Mouse (Mus musculus): ENCODE measurements around the gene Cyp2d40. TPM values are rescaled to one million over a fixed set of nuclear protein-coding genes. Genes with fewer than 3 reads are reported as not detected.
"Not testable (repeated sequence)": the region's sequence is repeated elsewhere in the genome, so short reads cannot be mapped to it uniquely, and the experiment has no call there.

Gene Cyp2d40
- total and polyA plus RNA-seq, 3 experiments = not detected

DNA sequence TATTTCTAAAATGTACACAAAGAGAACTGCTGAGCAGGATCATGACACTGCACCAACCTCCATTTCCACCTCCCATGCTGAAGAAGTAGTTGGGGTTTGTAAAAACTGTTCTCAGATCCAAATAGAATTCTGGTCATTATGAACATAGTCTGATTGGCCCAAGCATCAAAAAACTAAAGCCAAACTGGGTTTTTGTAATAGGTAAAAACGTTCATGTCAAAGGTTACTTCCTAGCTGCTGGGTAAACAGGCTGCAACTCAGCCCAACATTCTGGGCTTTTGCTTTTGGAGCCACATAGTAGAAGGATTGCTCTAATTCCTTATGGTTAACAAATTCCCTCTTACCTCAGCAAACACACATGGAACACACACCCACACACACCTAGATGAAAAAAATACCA is 15.8 kb downstream of the Cyp2d40 start:
- peaks cover 0 to 2% of the 10 kb centered on the region in 2 experiments; a peak in 2 of 4 replicates for H3K27me3 ChIP-seq (ENCODE audit: control insufficient read depth in 1 of 2, insufficient read depth in 2 of 2, low read length in 2 of 2)
- H3K36me3 ChIP-seq (ENCODE audit: control insufficient read depth in 1 of 2, insufficient read depth in 2 of 2, low read length in 2 of 2) = no peaks in the 10 kb centered on the region
- H3K4me1 ChIP-seq (ENCODE audit: control insufficient read depth in 1 of 2, insufficient read depth in 2 of 2, low read length in 2 of 2) = no peaks in the 10 kb centered on the region
- no peak for DNase-seq (ENCODE audit: low read depth, low spot score)
- H3K4me3 ChIP-seq (ENCODE audit: control insufficient read depth in 1 of 2, insufficient read depth in 1 of 2, low read depth in 2 of 2, low read length in 2 of 2) = no peak overlapping the region
- no peak overlapping the region for H3K9ac ChIP-seq (ENCODE audit: control insufficient read depth, low read depth, low read length, poor library complexity, severe bottlenecking)
- H3K9me3 ChIP-seq (replicated peaks; ENCODE audit: insufficient read depth, low read length) = no peaks in the 10 kb centered on the region
- H3K79me2 ChIP-seq (ENCODE audit: control insufficient read depth, insufficient read depth, low read length, poor library complexity) = no peaks in the 10 kb centered on the region
- no peak overlapping the region for H3K27ac ChIP-seq (ENCODE audit: control insufficient read depth, low read depth, low read length)
- no peak for TF ChIP-seq CHD1 (IDR thresholded peaks at IDR 0.05; ENCODE audit: low read depth, low read length)
- no peak for TF ChIP-seq SIN3A (IDR thresholded peaks at IDR 0.05; ENCODE audit: low read length)
- TF ChIP-seq KAT2A (conservative IDR thresholded peaks at IDR 0.05; ENCODE audit: low read depth, low read length) = no peak
- TF ChIP-seq CTCF (IDR thresholded peaks at IDR 0.05 in 2 of 3, conservative IDR thresholded peaks at IDR 0.05 in 1 of 3; ENCODE audit: control insufficient read depth in 1 of 3, insufficient read depth in 1 of 3, low read depth in 2 of 3, low read length in 3 of 3, poor library complexity in 1 of 3, severe bottlenecking in 1 of 3) = no peak
- TF ChIP-seq HCFC1 (IDR thresholded peaks at IDR 0.05; ENCODE audit: low read depth, low read length) = no peak
- no peak for TF ChIP-seq MAFK (IDR thresholded peaks at IDR 0.05; ENCODE audit: borderline replicate concordance, low read depth, low read length)
- TF ChIP-seq POLR2AphosphoS2 (IDR thresholded peaks at IDR 0.05; ENCODE audit: low read length) = no peak
- TF ChIP-seq POLR2A (IDR thresholded peaks at IDR 0.05; ENCODE audit: control insufficient read depth in 1 of 2, insufficient read depth in 1 of 2, low read depth in 1 of 2, low read length in 2 of 2, poor library complexity in 1 of 2) = no peak
- no peak for TF ChIP-seq NELFE (IDR thresholded peaks at IDR 0.05; ENCODE audit: low read depth, low read length)
- no peak for TF ChIP-seq ZNF384 (IDR thresholded peaks at IDR 0.05; ENCODE audit: low read depth, low read length)
- TF ChIP-seq ELF1 (IDR thresholded peaks at IDR 0.05; ENCODE audit: low read depth, low read length) = no peak
- no peak for TF ChIP-seq ETS1 (IDR thresholded peaks at IDR 0.05; ENCODE audit: low read depth, low read length)
- TF ChIP-seq BHLHE40 (IDR thresholded peaks at IDR 0.05; ENCODE audit: borderline replicate concordance, low read depth, low read length) = no peak
- no peak for TF ChIP-seq E2F4 (IDR thresholded peaks at IDR 0.05; ENCODE audit: borderline replicate concordance, low read depth, low read length)

DNA sequence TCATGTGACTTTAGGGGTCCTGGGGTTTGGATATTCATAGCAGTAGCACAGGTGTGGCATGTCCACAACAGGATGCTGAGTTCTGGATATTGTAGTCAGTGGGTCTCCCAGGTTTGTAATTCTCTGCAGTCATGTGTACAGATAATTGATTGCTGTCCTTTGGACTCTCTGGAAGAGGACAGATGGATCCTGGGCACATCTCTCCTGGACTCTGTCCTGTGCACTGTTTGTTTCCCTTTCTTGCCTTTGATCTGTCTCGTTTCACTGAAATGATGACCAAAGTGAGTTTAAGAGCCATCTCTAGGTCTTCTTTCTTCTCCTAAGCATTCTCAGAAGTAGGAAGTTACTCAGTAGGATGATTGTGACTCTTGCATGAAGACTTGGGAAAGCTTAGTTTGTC is 16.5 kb downstream of the Cyp2d40 start:
- Histone ChIP-seq H3K36me3 (ENCODE audit: control insufficient read depth in 1 of 2, insufficient read depth in 2 of 2, low read length in 2 of 2) (no peaks in the 10 kb centered on the region), H3K9ac (ENCODE audit: control insufficient read depth, low read depth, low read length, poor library complexity, severe bottlenecking) (no peak overlapping the region), H3K27ac (ENCODE audit: control insufficient read depth, low read depth, low read length) (no peak overlapping the region), H3K9me3 (replicated peaks; ENCODE audit: insufficient read depth, low read length) (no peaks in the 10 kb centered on the region), H3K4me3 (ENCODE audit: control insufficient read depth in 1 of 2, insufficient read depth in 1 of 2, low read depth in 2 of 2, low read length in 2 of 2) (no peak overlapping the region), H3K27me3 (ENCODE audit: control insufficient read depth in 1 of 2, insufficient read depth in 2 of 2, low read length in 2 of 2) (peaks cover 0 to 2% of the 10 kb centered on the region in 2 experiments; a peak in 2 of 4 replicates), H3K4me1 (ENCODE audit: control insufficient read depth in 1 of 2, insufficient read depth in 2 of 2, low read length in 2 of 2) (no peaks in the 10 kb centered on the region), H3K79me2 (ENCODE audit: control insufficient read depth, insufficient read depth, low read length, poor library complexity) (no peaks in the 10 kb centered on the region)
- DNase-seq (ENCODE audit: low read depth, low spot score) = no peak
- no peak for TF ChIP-seq MYB (IDR thresholded peaks at IDR 0.05; ENCODE audit: low read depth, low read length)
- no peak for TF ChIP-seq EP300 (IDR thresholded peaks at IDR 0.05; ENCODE audit: low read depth in 1 of 2, low read length in 2 of 2)
- no peak for TF ChIP-seq JUND (IDR thresholded peaks at IDR 0.05; ENCODE audit: low read depth, low read length)
- no peak for TF ChIP-seq CHD2 (IDR thresholded peaks at IDR 0.05; ENCODE audit: low read length)
- TF ChIP-seq MAZ (IDR thresholded peaks at IDR 0.05; ENCODE audit: low read depth, low read length) = no peak
- no peak for TF ChIP-seq TCF12 (IDR thresholded peaks at IDR 0.05; ENCODE audit: low read depth, low read length)
- TF ChIP-seq ZC3H11A (IDR thresholded peaks at IDR 0.05; ENCODE audit: low read depth, low read length) = no peak
- no peak for TF ChIP-seq E2F4 (IDR thresholded peaks at IDR 0.05; ENCODE audit: borderline replicate concordance, low read depth, low read length)
- TF ChIP-seq UBTF (IDR thresholded peaks at IDR 0.05; ENCODE audit: borderline replicate concordance, insufficient read depth, low read depth, low read length) = no peak
- no peak for TF ChIP-seq MYC (IDR thresholded peaks at IDR 0.05; ENCODE audit: low read depth, low read length)
- TF ChIP-seq USF2 (IDR thresholded peaks at IDR 0.05; ENCODE audit: borderline replicate concordance in 1 of 2, insufficient read depth in 1 of 2, low read depth in 1 of 2, low read length in 2 of 2) = no peak
- TF ChIP-seq ZMIZ1 (IDR thresholded peaks at IDR 0.05; ENCODE audit: low read depth, low read length) = no peak
- no peak for TF ChIP-seq ZKSCAN1 (IDR thresholded peaks at IDR 0.05; ENCODE audit: low read depth, low read length)
- TF ChIP-seq ETS1 (IDR thresholded peaks at IDR 0.05; ENCODE audit: low read depth, low read length) = no peak
- TF ChIP-seq NELFE (IDR thresholded peaks at IDR 0.05; ENCODE audit: low read depth, low read length) = no peak
- TF ChIP-seq MXI1 (IDR thresholded peaks at IDR 0.05; ENCODE audit: low read depth, low read length) = no peak
- no peak for TF ChIP-seq TBP (IDR thresholded peaks at IDR 0.05; ENCODE audit: low read depth, low read length)

DNA sequence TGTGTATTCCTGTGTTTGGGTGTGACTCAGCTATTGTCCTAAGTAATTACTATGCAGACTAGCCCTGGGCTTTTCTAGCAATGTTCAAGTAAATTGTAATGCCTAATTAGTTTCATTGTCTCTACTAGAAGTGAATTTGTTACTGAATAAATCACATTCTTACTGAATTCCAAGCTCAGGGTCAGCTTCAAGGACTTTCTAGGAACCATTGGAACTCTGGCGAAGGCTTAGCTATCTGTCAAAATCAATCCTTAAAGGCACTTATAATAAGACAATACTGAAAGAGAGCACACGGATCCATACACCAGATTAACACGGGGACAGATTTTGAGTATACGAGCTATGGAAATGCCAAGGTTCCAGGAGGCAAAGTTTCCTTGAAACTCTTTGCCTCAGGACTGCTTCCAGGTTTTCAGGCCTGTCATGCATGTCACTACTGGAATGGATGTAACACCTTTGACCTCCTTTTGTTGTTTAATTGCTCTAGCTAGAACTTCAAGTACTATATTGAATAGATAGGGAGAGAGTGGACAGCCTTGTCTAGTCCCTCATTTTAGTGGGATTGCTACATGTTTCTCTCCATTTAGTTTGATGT is 30.6 kb downstream of the Cyp2d40 start:
- DNase-seq (ENCODE audit: low read depth, low spot score); H3K36me3 ChIP-seq (ENCODE audit: control insufficient read depth in 1 of 2, insufficient read depth in 2 of 2, low read length in 2 of 2); H3K27ac ChIP-seq (ENCODE audit: control insufficient read depth, low read depth, low read length); H3K27me3 ChIP-seq (ENCODE audit: control insufficient read depth in 1 of 2, insufficient read depth in 2 of 2, low read length in 2 of 2); H3K9ac ChIP-seq (ENCODE audit: control insufficient read depth, low read depth, low read length, poor library complexity, severe bottlenecking); H3K4me3 ChIP-seq (ENCODE audit: control insufficient read depth in 1 of 2, insufficient read depth in 1 of 2, low read depth in 2 of 2, low read length in 2 of 2); H3K4me1 ChIP-seq (ENCODE audit: control insufficient read depth in 1 of 2, insufficient read depth in 2 of 2, low read length in 2 of 2); H3K9me3 ChIP-seq (replicated peaks; ENCODE audit: insufficient read depth, low read length); H3K79me2 ChIP-seq (ENCODE audit: control insufficient read depth, insufficient read depth, low read length, poor library complexity): not testable (repeated sequence)
